8 mouse cellular contexts compared by ENCODE assay signal in genomic region chr2:73561665-73562063, GRCm38 (mm10). TPM values are rescaled to one million over a fixed set of nuclear protein-coding genes. Genes with fewer than 3 reads are reported as not detected.
DNase-seq lines count a peak whose midpoint lies in the region; ATAC-seq lines count a peak whose summit lies in the region.

No protein-coding gene starts in this region.

- intact Hi-C loops in left cerebral cortex, postnatal 10 days (cut with DNase I), result loop anchor here (10.0 kb wide), 1 partner anchor 343 kb away; no protein-coding TSS in a partner anchor

- peak; percentile 72 for ATAC-seq in forebrain, embryonic 13.5 days
- peak; percentile 81 for ATAC-seq in midbrain, embryonic 11.5 days (ENCODE audit: low FRiP score)

- H3K4me3 ChIP-seq in forebrain, embryonic 13.5 days, result peak overlapping the region; percentile 37
- H3K4me3 ChIP-seq in midbrain, embryonic 11.5 days (ENCODE audit: low read depth, low read length), result peak overlapping the region; percentile 37

- no peaks in the 10 kb centered on the region for H3K36me3 ChIP-seq in forebrain, embryonic 13.5 days (ENCODE audit: poor library complexity, severe bottlenecking)
- H3K36me3 ChIP-seq in midbrain, embryonic 11.5 days (ENCODE audit: control insufficient read depth, insufficient read depth, low read length), result no peaks in the 10 kb centered on the region

- H3K27ac ChIP-seq in forebrain, embryonic 13.5 days, result no peak overlapping the region
- no peak overlapping the region for H3K27ac ChIP-seq in midbrain, embryonic 11.5 days (ENCODE audit: low read depth, low read length)

- 0 out of 2 replicates have a peak overlapping the region, but pooled peaks have one; percentile 43 for H3K9ac ChIP-seq in forebrain, embryonic 13.5 days
- peak overlapping the region; percentile 48 for H3K9ac ChIP-seq in midbrain, embryonic 11.5 days (ENCODE audit: low read length)

- peak; percentile 24 to 48 for DNase-seq in left cerebral cortex, postnatal 10 days (ENCODE audit: extremely low spot score in 1 of 2, low spot score in 2 of 2)
- no peak for DNase-seq in left cerebral cortex, adult 8-10 months (ENCODE audit: low spot score in 2 of 2)
- DNase-seq in WW6 (ENCODE audit: low read depth, low spot score), result peak; percentile 67
- DNase-seq in kidney, postnatal 4 days, result peak; percentile 47 to 64
- peak; percentile 95 for DNase-seq in midbrain, embryonic 11.5 days (ENCODE audit: low spot score, missing footprints)
- peak; percentile 65 for DNase-seq in thymus, postnatal 4 days
- DNase-seq in cerebellum, postnatal 36 days, result no peak

- H3K4me1 ChIP-seq in forebrain, embryonic 13.5 days, result peaks cover 16% of the 10 kb centered on the region
- peaks cover 7% of the 10 kb centered on the region; the same call in 1 of the 2 replicates for H3K4me1 ChIP-seq in midbrain, embryonic 11.5 days (ENCODE audit: control insufficient read depth, insufficient read depth, low read length)

- H3K9me3 ChIP-seq in forebrain, embryonic 13.5 days (replicated peaks), result no peaks in the 10 kb centered on the region
- H3K9me3 ChIP-seq in midbrain, embryonic 11.5 days (ENCODE audit: control insufficient read depth, low read length), result no peaks in the 10 kb centered on the region; the same call in 1 of the 2 replicates

- peak overlapping the region; percentile 67 for H3K4me2 ChIP-seq in forebrain, embryonic 13.5 days
- H3K4me2 ChIP-seq in midbrain, embryonic 11.5 days, result peak overlapping the region; percentile 64

- WGBS in forebrain, embryonic 13.5 days, result 2% methylated on average over 8 of the region's 8 CpGs
- 8% methylated on average over 8 of the region's 8 CpGs for WGBS in midbrain, embryonic 11.5 days

- H3K27me3 ChIP-seq in forebrain, embryonic 13.5 days, result no peaks in the 10 kb centered on the region
- no peaks in the 10 kb centered on the region; the same call in 1 of the 2 replicates for H3K27me3 ChIP-seq in midbrain, embryonic 11.5 days (ENCODE audit: control insufficient read depth, insufficient read depth, low read length)

RNA-seq across cellular contexts. Expression of gene Chrna1, which starts 18.5 kb away (rescaled TPM):
- under 1 TPM; 0.14 to 0.24 TPM for total RNA-seq in left cerebral cortex, postnatal 10 days (2021)
- total RNA-seq in left cerebral cortex, adult 8-10 months (2022), result under 1 TPM; 0.13 to 0.21 (median 0.19) TPM
- 0.11 and 0.27 TPM in 2 replicates for polyA plus RNA-seq in forebrain, embryonic 13.5 days (2015; fragmentation: Nextera tagmentation; extraction: Ambion mirVana)
- polyA plus RNA-seq in midbrain, embryonic 11.5 days (2014; fragmentation: Nextera tagmentation; extraction: Ambion mirVana), result 0.25 TPM in 2 replicates

RNA-seq across cellular contexts. Expression of gene Wipf1, which starts 32.1 kb away (rescaled TPM):
- 1 to 10 TPM; 7.5 to 7.9 TPM for total RNA-seq in left cerebral cortex, postnatal 10 days (2021)
- total RNA-seq in left cerebral cortex, adult 8-10 months (2022), result 10 to 100 TPM in 2 of 4 experiments, 1 to 10 TPM in 2; 9.3 to 16.6 (median 12.8) TPM
- 2.4 and 2.8 TPM in 2 replicates for polyA plus RNA-seq in forebrain, embryonic 13.5 days (2015; fragmentation: Nextera tagmentation; extraction: Ambion mirVana)
- 8.2 and 8.3 TPM in 2 replicates for polyA plus RNA-seq in midbrain, embryonic 11.5 days (2014; fragmentation: Nextera tagmentation; extraction: Ambion mirVana)

Comparison
In these comparisons a context has a peak if more than half of its experiments do, and no peak if none do; other contexts are left out.
1. DNase-seq: peak in left cerebral cortex, postnatal 10 days (2 of 2), WW6 (single experiment), kidney, postnatal 4 days (2 of 2), midbrain, embryonic 11.5 days (single experiment) and thymus, postnatal 4 days (single experiment); none in left cerebral cortex, adult 8-10 months (0 of 2) and cerebellum, postnatal 36 days (0 of 2).